Mouse (Mus musculus) brain, embryonic 14.5 days (tissue): Measurements from ENCODE around the gene Helb.

Source experiments
- CTCF ChIP-seq: fragments of 200-500 bp; IDR thresholded peaks from 2 replicates; pipeline ENCODE4 v1.5.1; 2012; ENCODE audit warnings: inconsistent platforms, mild to moderate bottlenecking, moderate library complexity, borderline replicate concordance; ENCODE audit not compliant: insufficient read depth, insufficient read length; ENCODE audit errors: extremely low read depth
- POLR2A ChIP-seq: fragments of 200-500 bp; IDR thresholded peaks from 2 replicates; pipeline ENCODE4 v1.6.1; 2012; ENCODE audit warnings: mild to moderate bottlenecking, inconsistent platforms, borderline replicate concordance; ENCODE audit not compliant: poor library complexity, insufficient read depth, insufficient read length, severe bottlenecking; ENCODE audit errors: extremely low read depth

- no peak for TF ChIP-seq CTCF
- no peak for TF ChIP-seq POLR2A
These were observed 28.2 kb upstream of the Helb start for GRCm38 (mm10) chr10:120140916-120141516.
